Mouse (Mus musculus) embryonic facial prominence, embryonic 15.5 days (tissue): ENCODE results near the gene Mrpl18. TPM values are rescaled to one million over a fixed set of nuclear protein-coding genes. Genes with fewer than 3 reads are reported as not detected.

Experiments used
- ATAC-seq: fragments of 200-750 bp; cut with Nextera tagmentation; 2 replicates; pipeline ENCODE4 v1.8.0; 2017; ENCODE audit warnings: low read depth, moderate TSS enrichment; ENCODE audit not compliant: insufficient number of reproducible peaks, low FRiP score, low TSS enrichment
- H3K27ac ChIP-seq: fragments of 300-500 bp; sonication (generic); replicated peaks from 2 replicates; pipeline ENCODE4 v1.5.1; 2015; ENCODE audit warnings: mild to moderate bottlenecking, inconsistent platforms
- H3K27me3 ChIP-seq: fragments of 300-500 bp; sonication (generic); 2 replicates; pipeline ENCODE4 v1.6.1; 2015; ENCODE audit warnings: inconsistent platforms
- H3K36me3 ChIP-seq: fragments of 300-500 bp; sonication (generic); 2 replicates; pipeline ENCODE4 v1.6.1; 2015; ENCODE audit warnings: mild to moderate bottlenecking, inconsistent platforms
- H3K4me1 ChIP-seq: fragments of 300-500 bp; sonication (generic); 2 replicates; pipeline ENCODE4 v1.6.1; 2015; ENCODE audit warnings: inconsistent platforms
- H3K4me2 ChIP-seq: fragments of 300-500 bp; sonication (generic); replicated peaks from 2 replicates; pipeline ENCODE4 v1.6.1; 2015; ENCODE audit warnings: mild to moderate bottlenecking, inconsistent platforms
- H3K4me3 ChIP-seq: fragments of 300-500 bp; sonication (generic); replicated peaks from 2 replicates; pipeline ENCODE4 v1.5.1; 2015; ENCODE audit warnings: mild to moderate bottlenecking, inconsistent platforms
- H3K9ac ChIP-seq: fragments of 300-500 bp; sonication (generic); 2 replicates; pipeline ENCODE4 v1.6.1; 2015; ENCODE audit warnings: inconsistent platforms
- H3K9me3 ChIP-seq: fragments of 300-500 bp; sonication (generic); replicated peaks from 2 replicates; pipeline ENCODE4 v1.6.1; 2016; ENCODE audit warnings: inconsistent platforms
- WGBS: fragments of 180-500 bp; shearing (Covaris S2); methylation state at CpG from one replicate; pipeline ENCODE4 v1.1.7; 2015; 5-methylcytosine and 5-hydroxymethylcytosine counted together
- polyA plus RNA-seq: library from polyadenylated mRNA; unstranded; fragments of >200 nt; fragmentation: Nextera tagmentation; extraction: Ambion mirVana; gene quantifications from 2 replicates; pipeline ENCODE4 v1.2.1, GENCODE M21; 2015

The Mrpl18 gene
- polyA plus RNA-seq, 1 experiment from 2014 or later = 135 TPM

DNA sequence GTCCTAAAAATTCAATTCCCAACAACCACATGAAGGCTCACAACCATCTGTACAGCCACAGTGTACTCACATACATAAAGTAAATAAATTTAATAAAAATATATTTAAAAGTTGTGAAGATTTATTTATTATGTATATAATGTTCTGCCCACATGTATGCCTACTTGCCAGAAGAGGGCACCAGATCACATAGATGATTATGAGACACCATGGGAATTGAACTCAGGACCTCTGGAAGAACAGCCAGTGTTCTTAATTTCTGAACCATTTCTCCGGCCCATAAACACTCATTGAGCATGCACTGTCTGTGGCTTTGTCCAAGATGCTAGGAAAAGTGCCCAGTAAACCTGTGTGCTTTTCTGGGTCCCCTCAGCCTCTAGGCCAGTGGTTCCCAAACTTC, 34.9 kb downstream of the Mrpl18 start:
- H3K27ac ChIP-seq = no peak overlapping the region
- H3K9me3 ChIP-seq = no peaks in the 10 kb centered on the region
- H3K4me3 ChIP-seq = no peak overlapping the region
- H3K36me3 ChIP-seq = no peaks in the 10 kb centered on the region
- 82% methylated on average over 1 of the region's 1 CpGs for WGBS
- H3K4me2 ChIP-seq = no peak overlapping the region
- no peak overlapping the region for H3K9ac ChIP-seq
- ATAC-seq = no peak
- H3K27me3 ChIP-seq = no peaks in the 10 kb centered on the region
- 0 out of 2 replicates have a peak, but pooled peaks cover 8% of the 10 kb centered on the region for H3K4me1 ChIP-seq

- Histone ChIP-seq H3K4me1 (peaks cover 11% of the 10 kb centered on the region; the same call in 1 of the 2 replicates), H3K4me3 (0 out of 2 replicates have a peak overlapping the region, but pooled peaks have one; percentile 3), H3K36me3 (no peaks in the 10 kb centered on the region), H3K27me3 (no peaks in the 10 kb centered on the region), H3K4me2 (peak overlapping the region; percentile 36), H3K27ac (no peak overlapping the region), H3K9me3 (no peaks in the 10 kb centered on the region), H3K9ac (no peak overlapping the region)
- ATAC-seq = 0 out of 2 replicates have a peak, but pooled peaks have one; percentile 44
- 1% methylated on average over 14 of the region's 14 CpGs for WGBS
Observed at GRCm38 (mm10) chr17:12880178-12880577, 36.0 kb downstream of the Mrpl18 start.

DNA sequence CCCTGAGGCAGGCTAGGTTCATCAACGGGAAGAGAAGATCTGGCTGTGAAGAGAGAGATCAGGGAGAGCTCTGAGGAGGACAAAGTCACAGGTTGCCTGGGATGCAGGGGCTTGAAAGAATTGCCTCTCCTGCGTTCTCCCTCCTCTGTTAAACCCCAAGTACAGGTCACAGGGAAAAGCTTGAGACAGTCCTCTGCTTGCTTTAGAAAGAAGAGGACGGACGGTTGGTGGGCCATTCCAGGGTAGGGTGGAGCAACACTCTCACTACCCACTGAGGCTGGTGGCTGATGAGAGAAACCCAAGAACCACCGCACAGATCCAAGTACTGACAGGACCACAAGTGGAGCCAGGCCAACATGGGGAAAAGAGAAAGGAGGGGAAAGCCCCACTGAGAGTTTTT, 40.4 kb downstream of the Mrpl18 start, which contains the start of gene Mrgprh:
Mrgprh (plus strand) TSS at position 301 of the 400 bp plus-strand sequence.
- H3K27me3 ChIP-seq = no peaks in the 10 kb centered on the region; the same call in 1 of the 2 replicates
- no peak for ATAC-seq
- H3K36me3 ChIP-seq = no peaks in the 10 kb centered on the region
- no peak within 1 kb of the TSS for H3K4me3 ChIP-seq
- no peak within 1 kb of the TSS for H3K27ac ChIP-seq
- no peaks in the 10 kb centered on the region for H3K9me3 ChIP-seq
- H3K9ac ChIP-seq = no peak within 1 kb of the TSS
- H3K4me1 ChIP-seq = peaks cover 23% of the 10 kb centered on the region
- H3K4me2 ChIP-seq = no peak within 1 kb of the TSS
- 64% methylated on average over 5 of the region's 5 CpGs for WGBS

DNA sequence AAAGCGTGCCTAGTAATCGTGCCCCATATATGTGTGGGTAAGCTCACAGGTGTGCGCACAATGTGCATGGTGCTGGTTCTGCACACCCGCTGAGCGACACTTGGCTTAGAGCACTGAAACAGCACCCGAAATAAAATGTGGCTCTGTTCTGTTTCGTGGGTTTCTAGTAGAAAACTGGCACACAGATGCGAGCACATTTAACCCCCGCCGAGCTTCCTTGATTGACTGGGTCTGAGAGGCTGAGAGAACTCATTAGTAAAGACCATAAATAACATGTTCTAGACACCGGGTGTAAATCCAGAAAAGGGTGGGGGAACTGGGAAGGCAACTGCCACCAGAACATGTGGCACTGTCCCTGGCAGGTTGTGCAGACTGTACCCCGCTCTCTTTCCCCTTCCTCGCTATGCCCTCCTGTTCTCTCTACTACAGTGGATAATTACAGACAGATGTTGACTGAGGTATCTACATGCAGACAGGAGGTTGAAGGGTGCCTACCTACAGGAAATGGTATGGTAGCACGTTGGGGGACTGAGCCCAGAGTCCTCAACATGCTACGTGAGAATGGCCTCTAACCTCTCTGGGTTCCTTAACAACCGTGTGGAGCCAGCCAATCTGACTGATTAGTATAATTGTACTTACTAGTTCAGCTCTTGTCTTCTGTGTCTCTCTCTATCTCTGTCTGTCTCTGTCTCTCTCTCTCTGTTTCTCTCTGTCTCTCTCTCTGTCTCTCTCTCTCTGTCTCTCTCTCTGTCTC, 43.7 kb downstream of the Mrpl18 start:
- 44% methylated on average over 16 of the region's 16 CpGs for WGBS
- no peak for ATAC-seq
- H3K4me3 ChIP-seq = no peak overlapping the region
- no peak overlapping the region for H3K27ac ChIP-seq
- no peak overlapping the region; the same call in 1 of the 2 replicates for H3K4me2 ChIP-seq
- H3K36me3 ChIP-seq = no peaks in the 10 kb centered on the region
- no peaks in the 10 kb centered on the region for H3K9me3 ChIP-seq
- no peaks in the 10 kb centered on the region; the same call in 1 of the 2 replicates for H3K27me3 ChIP-seq
- peaks cover 32% of the 10 kb centered on the region for H3K4me1 ChIP-seq
- H3K9ac ChIP-seq = no peak overlapping the region

DNA sequence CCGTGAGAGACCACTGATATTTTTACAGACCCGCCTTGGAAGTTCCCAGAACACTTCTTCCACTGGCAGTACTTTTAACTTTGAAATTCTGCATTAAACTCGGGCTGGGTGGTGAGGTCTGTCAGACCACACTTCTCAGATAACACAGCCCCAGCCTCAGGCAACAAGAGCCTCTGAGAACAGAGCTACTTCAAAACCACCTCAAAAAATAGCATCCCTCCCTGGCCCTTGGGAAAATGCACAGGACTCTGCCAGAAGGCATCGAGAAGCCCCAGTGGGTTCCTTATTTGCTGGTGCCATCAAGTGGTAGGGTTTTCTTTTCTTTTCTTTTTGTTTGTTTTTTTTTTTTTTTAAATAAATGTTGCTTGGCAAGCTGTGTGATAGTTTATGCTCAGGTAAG, 47.5 kb downstream of the Mrpl18 start:
- H3K4me2 ChIP-seq = no peak overlapping the region
- WGBS = 2% methylated on average over 4 of the region's 4 CpGs
- no peaks in the 10 kb centered on the region for H3K9me3 ChIP-seq
- H3K4me3 ChIP-seq = no peak overlapping the region
- peak overlapping the region; percentile 48; the same call in 1 of the 2 replicates for H3K27ac ChIP-seq
- peaks cover 29% of the 10 kb centered on the region for H3K4me1 ChIP-seq
- no peak; the same call in 1 of the 2 replicates for ATAC-seq
- no peaks in the 10 kb centered on the region; the same call in 1 of the 2 replicates for H3K27me3 ChIP-seq
- H3K9ac ChIP-seq = no peak overlapping the region
- no peaks in the 10 kb centered on the region for H3K36me3 ChIP-seq

DNA sequence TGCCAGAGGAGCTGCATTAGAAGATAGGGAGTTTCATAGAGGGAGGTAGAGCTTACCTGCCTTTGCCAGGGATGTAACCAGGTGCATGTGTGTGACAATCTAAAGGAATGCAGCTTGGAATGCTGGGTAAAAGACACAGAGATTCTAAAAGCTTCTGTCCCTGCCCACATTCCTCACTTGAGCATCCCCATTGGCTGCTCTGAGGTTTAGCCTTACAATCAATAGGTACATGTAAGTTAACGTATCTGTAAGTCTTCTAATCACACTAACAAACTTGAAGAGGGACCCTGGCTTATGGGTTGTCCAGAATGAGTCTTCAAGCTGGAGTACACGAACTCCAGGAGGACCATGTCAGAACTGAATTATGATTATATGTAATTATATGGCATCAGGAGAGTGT, 48.1 kb downstream of the Mrpl18 start, which contains the start of gene Mas1:
Mas1 (minus strand) TSS at position 101 of the 400 bp plus-strand sequence.
- peaks cover 25% of the 10 kb centered on the region for H3K4me1 ChIP-seq
- peak within 1 kb of the TSS; percentile 48; the same call in 1 of the 2 replicates for H3K27ac ChIP-seq
- WGBS = 28% methylated on average over 2 of the region's 2 CpGs
- no peaks in the 10 kb centered on the region; the same call in 1 of the 2 replicates for H3K27me3 ChIP-seq
- no peaks in the 10 kb centered on the region for H3K9me3 ChIP-seq
- H3K4me2 ChIP-seq = no peak within 1 kb of the TSS
- no peak within 1 kb of the TSS for H3K4me3 ChIP-seq
- no peaks in the 10 kb centered on the region for H3K36me3 ChIP-seq
- H3K9ac ChIP-seq = no peak within 1 kb of the TSS
- ATAC-seq = no peak

GRCm38 (mm10) chr17:12866853-12867252, 49.3 kb downstream of the Mrpl18 start:
- no peak overlapping the region for H3K4me3 ChIP-seq
- no peaks in the 10 kb centered on the region for H3K36me3 ChIP-seq
- ATAC-seq = peak; percentile 41; the same call in 1 of the 2 replicates
- no peak overlapping the region for H3K27ac ChIP-seq
- 78% methylated on average over 10 of the region's 10 CpGs for WGBS
- H3K27me3 ChIP-seq = no peaks in the 10 kb centered on the region; the same call in 1 of the 2 replicates
- no peak overlapping the region for H3K9ac ChIP-seq
- H3K4me1 ChIP-seq = peaks cover 20% of the 10 kb centered on the region; the same call in 1 of the 2 replicates
- no peaks in the 10 kb centered on the region for H3K9me3 ChIP-seq
- no peak overlapping the region for H3K4me2 ChIP-seq

DNA sequence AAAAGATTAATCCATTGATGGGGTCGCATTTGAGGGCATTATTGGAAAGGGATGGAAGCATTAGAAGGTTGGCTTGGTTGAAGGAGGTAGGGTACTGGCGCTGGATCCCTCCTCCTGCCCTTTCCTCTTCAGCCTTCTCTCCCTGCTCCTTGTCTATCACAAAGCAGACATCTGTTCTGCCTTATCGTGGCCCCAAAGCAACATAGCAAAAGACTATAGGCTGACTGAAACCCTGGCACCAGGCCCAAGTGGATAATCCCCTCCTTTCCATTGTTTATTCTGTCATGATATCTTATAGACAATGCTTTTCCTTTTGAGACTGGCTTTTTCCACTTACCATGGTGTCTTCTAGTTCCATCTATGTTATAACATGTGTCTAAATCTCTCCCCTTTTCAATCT, 50.7 kb downstream of the Mrpl18 start:
- Histone ChIP-seq H3K9me3 (no peaks in the 10 kb centered on the region), H3K27me3 (no peaks in the 10 kb centered on the region), H3K4me2 (no peak overlapping the region), H3K36me3 (no peaks in the 10 kb centered on the region), H3K27ac (no peak overlapping the region), H3K4me3 (no peak overlapping the region), H3K9ac (no peak overlapping the region), H3K4me1 (peaks cover 17% of the 10 kb centered on the region; the same call in 1 of the 2 replicates)
- no peak for ATAC-seq
- 56% methylated on average over 3 of the region's 3 CpGs for WGBS

DNA sequence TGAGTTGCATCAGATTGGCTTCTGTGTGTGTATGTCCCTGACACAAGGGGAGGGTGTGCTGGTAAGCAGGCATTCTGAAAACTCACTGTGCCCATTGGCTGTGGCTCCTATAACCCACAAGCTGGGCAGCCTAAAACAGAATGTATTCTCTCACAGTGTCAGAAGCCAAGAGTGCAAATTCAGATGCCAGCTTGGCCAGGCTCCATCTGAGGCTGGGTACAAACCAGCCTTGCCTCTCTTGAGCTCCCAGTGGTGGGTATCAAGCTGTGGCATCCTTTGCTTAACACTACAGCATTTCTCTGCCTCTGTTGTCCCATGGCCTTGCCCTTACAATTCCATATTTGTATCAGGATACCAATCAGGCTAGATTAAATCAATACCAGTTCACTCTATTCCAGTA, 52.0 kb downstream of the Mrpl18 start:
- Histone ChIP-seq H3K9ac (no peak overlapping the region), H3K9me3 (no peaks in the 10 kb centered on the region), H3K36me3 (no peaks in the 10 kb centered on the region), H3K4me3 (no peak overlapping the region), H3K4me2 (no peak overlapping the region), H3K27me3 (no peaks in the 10 kb centered on the region), H3K27ac (no peak overlapping the region), H3K4me1 (peaks cover 12% of the 10 kb centered on the region; the same call in 1 of the 2 replicates)
- ATAC-seq = no peak
